Mouse (Mus musculus) forebrain, embryonic 14.5 days (tissue): ENCODE data around the gene Ccna1. TPM values are rescaled to one million over a fixed set of nuclear protein-coding genes. Genes with fewer than 3 reads are reported as not detected.

Source experiments
- ATAC-seq: fragments of 200-750 bp; cut with Nextera tagmentation; 2 replicates; pipeline ENCODE4 v1.8.0; 2017; ENCODE audit warnings: mild to moderate bottlenecking, moderate library complexity
- DNase-seq: peaks from one replicate; pipeline ENCODE4 v3.0.0-alpha.2; 2015; ENCODE audit warnings: low spot score
- H3K27ac ChIP-seq: fragments of 300-500 bp; sonication (generic); 2 replicates; pipeline ENCODE4 v1.5.1; 2014; ENCODE audit warnings: low read depth, mild to moderate bottlenecking, control low read depth, low read length, moderate library complexity
- H3K27me3 ChIP-seq: fragments of 300-500 bp; sonication (generic); replicated peaks from 2 replicates; pipeline ENCODE4 v1.6.1; 2014; ENCODE audit warnings: low read length, control low read depth, mixed read lengths; ENCODE audit not compliant: control insufficient read depth, insufficient read depth
- H3K36me3 ChIP-seq: fragments of 300-500 bp; sonication (generic); 2 replicates; pipeline ENCODE4 v1.6.1; 2014; ENCODE audit warnings: low read length, control low read depth; ENCODE audit not compliant: control insufficient read depth, insufficient read depth
- H3K4me1 ChIP-seq: fragments of 300-500 bp; sonication (generic); 2 replicates; pipeline ENCODE4 v1.6.1; 2014; ENCODE audit warnings: antibody characterized with exemption, low read length, control low read depth; ENCODE audit not compliant: control insufficient read depth, insufficient read depth
- H3K4me2 ChIP-seq: fragments of 300-500 bp; sonication (generic); 2 replicates; pipeline ENCODE4 v1.6.1; 2014; ENCODE audit warnings: mild to moderate bottlenecking, control low read depth, low read length
- H3K4me3 ChIP-seq: fragments of 300-500 bp; sonication (generic); 2 replicates; pipeline ENCODE4 v1.5.1; 2014; ENCODE audit warnings: low read depth, low read length, control low read depth
- H3K9ac ChIP-seq: fragments of 300-500 bp; sonication (generic); 2 replicates; pipeline ENCODE4 v1.6.1; 2014; ENCODE audit warnings: mild to moderate bottlenecking, low read length, control low read depth, moderate library complexity
- H3K9me3 ChIP-seq: fragments of 300-500 bp; sonication (generic); replicated peaks from 2 replicates; pipeline ENCODE4 v1.6.1; 2016; ENCODE audit warnings: low read length, control low read depth, mixed read lengths; ENCODE audit not compliant: control insufficient read depth
- WGBS: fragments of 180-500 bp; shearing (Covaris S2); extraction: QIAGEN DNeasy Blood & Tissue Kit; methylation state at CpG from one replicate; pipeline ENCODE4 v1.1.7; 2014; 5-methylcytosine and 5-hydroxymethylcytosine counted together
- polyA plus RNA-seq: library from polyadenylated mRNA; unstranded; fragments of >200 nt; fragmentation: Nextera tagmentation; extraction: Ambion mirVana; gene quantifications from 2 replicates; pipeline ENCODE4 v1.2.1, GENCODE M21; 2014

The Ccna1 gene
- polyA plus RNA-seq, 1 experiment from 2014 or later: 3.4 TPM

- DNase-seq (no peak), ATAC-seq (no peak)
- no peaks in the 10 kb centered on the region for H3K27me3 ChIP-seq
- no peaks in the 10 kb centered on the region for H3K9me3 ChIP-seq
- no peak overlapping the region for H3K4me2 ChIP-seq
- H3K36me3 ChIP-seq: no peaks in the 10 kb centered on the region
- H3K27ac ChIP-seq: no peak overlapping the region
- 35% methylated on average over 7 of the region's 7 CpGs for WGBS
- H3K9ac ChIP-seq: no peak overlapping the region
- no peaks in the 10 kb centered on the region for H3K4me1 ChIP-seq
- H3K4me3 ChIP-seq: no peak overlapping the region
These were observed 43.6 kb downstream of the Ccna1 start for GRCm38 (mm10) chr3:55011681-55012080.

- Histone ChIP-seq H3K36me3 (no peaks in the 10 kb centered on the region), H3K9me3 (no peaks in the 10 kb centered on the region), H3K4me2 (no peak overlapping the region), H3K4me3 (no peak overlapping the region), H3K27ac (no peak overlapping the region), H3K9ac (no peak overlapping the region), H3K27me3 (no peaks in the 10 kb centered on the region), H3K4me1 (no peaks in the 10 kb centered on the region)
- WGBS: 34% methylated on average over 6 of the region's 6 CpGs
- DNase-seq: no peak
- no peak for ATAC-seq
These were observed 46.1 kb downstream of the Ccna1 start for GRCm38 (mm10) chr3:55008965-55009741.

GRCm38 (mm10) chr3:55004036-55004435, 51.3 kb downstream of the Ccna1 start:
- H3K27me3 ChIP-seq: no peaks in the 10 kb centered on the region
- H3K9me3 ChIP-seq: no peaks in the 10 kb centered on the region
- no peak overlapping the region for H3K4me2 ChIP-seq
- H3K27ac ChIP-seq: no peak overlapping the region
- H3K4me3 ChIP-seq: no peak overlapping the region
- H3K36me3 ChIP-seq: no peaks in the 10 kb centered on the region
- WGBS: 61% methylated on average over 4 of the region's 4 CpGs
- H3K4me1 ChIP-seq: no peaks in the 10 kb centered on the region
- no peak overlapping the region for H3K9ac ChIP-seq
- no peak for ATAC-seq
- no peak for DNase-seq

- DNase-seq: no peak
- WGBS: 70% methylated on average over 4 of the region's 4 CpGs
- Histone ChIP-seq H3K4me2 (no peak overlapping the region), H3K9me3 (no peaks in the 10 kb centered on the region), H3K27me3 (no peaks in the 10 kb centered on the region), H3K9ac (no peak overlapping the region), H3K4me3 (no peak overlapping the region), H3K36me3 (no peaks in the 10 kb centered on the region), H3K4me1 (no peaks in the 10 kb centered on the region), H3K27ac (no peak overlapping the region)
- ATAC-seq: no peak
These were observed 53.6 kb downstream of the Ccna1 start for GRCm38 (mm10) chr3:55001677-55002076.

Other genes with a start within 250 kb of the Ccna1 start
- gene Rfxap, start 247.7 kb downstream of the Ccna1 start, polyA plus RNA-seq: 40.7 and 43.8 TPM in 2 replicates
- gene Sertm1, start 139.6 kb downstream of the Ccna1 start, polyA plus RNA-seq: 1.4 and 1.5 TPM in 2 replicates
- gene Spg20, start 56.6 kb upstream of the Ccna1 start, polyA plus RNA-seq: 17.7 and 22.2 TPM in 2 replicates
- gene Ccdc169, start 81.8 kb upstream of the Ccna1 start, polyA plus RNA-seq: 0.07 TPM in 1 of 2 replicates, not detected in the other
- not detected in 2 replicates for gene Sohlh2, start 126.5 kb upstream of the Ccna1 start, polyA plus RNA-seq
- 140 and 192 TPM in 2 replicates for gene Dclk1, start 186.9 kb upstream of the Ccna1 start, polyA plus RNA-seq